In the genomic region with DNA sequence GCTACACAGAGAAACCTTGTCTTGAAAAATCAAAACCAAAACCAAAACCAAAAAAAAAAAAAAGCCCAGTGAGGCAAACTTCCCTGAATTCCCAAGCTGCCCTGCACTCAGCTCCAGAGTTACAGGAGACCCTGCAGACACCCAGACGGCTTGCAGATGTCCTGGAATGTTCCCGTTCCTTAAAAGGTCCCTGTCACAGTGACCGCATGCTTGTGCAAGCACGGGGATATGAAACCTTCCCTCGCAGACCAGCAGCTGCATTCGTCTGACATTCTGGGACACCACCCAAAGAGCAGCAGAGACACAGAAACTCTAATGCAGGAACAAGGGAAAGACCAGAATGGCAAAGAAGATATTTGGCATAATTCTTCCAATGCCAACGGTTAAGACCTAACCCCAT, we compare ENCODE assay signal across 13 mouse cellular contexts. TPM values are rescaled to one million over a fixed set of nuclear protein-coding genes. Genes with fewer than 3 reads are reported as not detected.
DNase-seq lines count a peak whose midpoint lies in the region.
"Had no signal": no experiment of that assay in that cellular context is flagged by ENCODE, and none has a peak within 500 bp of the region (broad histone marks: within the 10 kb centered on the region; RNA-seq: fewer than 3 reads in every experiment).

No protein-coding gene starts in this region.

- intact Hi-C loops in heart, postnatal 25 days (cut with DNase I): loop anchor here (2.0 to 5.0 kb wide), 2 partner anchors 47 to 165 kb away; no protein-coding TSS in a partner anchor

- DNase-seq in heart, adult 11 months: peak; percentile 97
- DNase-seq in heart, postnatal 25 days (ENCODE audit: low spot score): no peak
- DNase-seq in kidney, postnatal 10 days: peak; percentile 26
- DNase-seq in kidney, adult 9 months: no peak
- peak; percentile 37 for DNase-seq in lung, postnatal 36 days
- DNase-seq in testis, postnatal 10 days (ENCODE audit: low spot score): no peak
- DNase-seq in adrenal gland, adult 8-10 months: no peak
- DNase-seq: adrenal gland, postnatal 10 days; cerebellum, adult 11 months; cerebellum, adult 8-10 months; gastrocnemius, adult 2 months; gastrocnemius, postnatal 25 days; heart, postnatal 36 days had no signal

RNA-seq across cellular contexts. Expression of gene Cstb, which starts 14.5 kb away (rescaled TPM):
- total RNA-seq in heart, postnatal 25 days (2021): 10 to 100 TPM; 23.7 to 28.4 TPM
- total RNA-seq in adrenal gland, adult 8-10 months (2022): 100 to 1,000 TPM; 276 to 340 (median 329) TPM

RNA-seq across cellular contexts. Expression of gene Pdxk, which starts 24.8 kb away (rescaled TPM):
- total RNA-seq in heart, postnatal 25 days (2021): 10 to 100 TPM in 1 of 2 experiments, 1 to 10 TPM in 1; 9.3 to 12.0 TPM
- 10 to 100 TPM; 31.7 to 46.1 (median 42.1) TPM for total RNA-seq in adrenal gland, adult 8-10 months (2022)

RNA-seq across cellular contexts. Expression of gene Rrp1, which starts 27.1 kb away (rescaled TPM):
- 100 to 1,000 TPM in 1 of 2 experiments, 10 to 100 TPM in 1; 92.7 to 102 TPM for total RNA-seq in heart, postnatal 25 days (2021)
- 100 to 1,000 TPM; 215 to 262 (median 251) TPM for total RNA-seq in adrenal gland, adult 8-10 months (2022)

Comparison
In these comparisons a context has a peak if more than half of its experiments do, and no peak if none do; other contexts are left out.
1. DNase-seq: peak in heart, adult 11 months (single experiment), kidney, postnatal 10 days (single experiment) and lung, postnatal 36 days (single experiment); none in heart, postnatal 25 days (single experiment), kidney, adult 9 months (single experiment), testis, postnatal 10 days (single experiment) and adrenal gland, adult 8-10 months (single experiment).
2. RNA of gene Cstb, which starts 14.5 kb away (total RNA-seq): 276 to 340 TPM in adrenal gland, adult 8-10 months; 23.7 to 28.4 TPM in heart, postnatal 25 days; every median in the first group is over 4 times any median in the second.